Mouse (Mus musculus) liver, adult 2 months (tissue): ENCODE measurements around the gene Ptprh. TPM values are rescaled to one million over a fixed set of nuclear protein-coding genes. Genes with fewer than 3 reads are reported as not detected.

Experiments
- DNase-seq: peaks from one replicate; pipeline ENCODE4 v3.0.0-alpha.2; 2011; ENCODE audit warnings: low read depth, low spot score; ENCODE audit errors: extremely low read depth
- H3K27ac ChIP-seq: fragments of 200-500 bp; replicated peaks from 2 replicates; pipeline ENCODE4 v1.5.1; 2012; ENCODE audit warnings: low read depth, mild to moderate bottlenecking, control low read depth, inconsistent platforms, low read length; ENCODE audit not compliant: insufficient read depth
- H3K27me3 ChIP-seq: fragments of 200-500 bp; 2 replicates; pipeline ENCODE4 v1.6.1; 2012; ENCODE audit warnings: mild to moderate bottlenecking, moderate library complexity, low read length, inconsistent platforms; ENCODE audit not compliant: control insufficient read depth, insufficient read depth
- H3K36me3 ChIP-seq: fragments of 200-500 bp; 2 replicates; pipeline ENCODE4 v1.6.1; 2012; ENCODE audit warnings: low read length, inconsistent platforms; ENCODE audit not compliant: control insufficient read depth, insufficient read depth
- H3K4me1 ChIP-seq: fragments of 200-500 bp; 2 replicates; pipeline ENCODE4 v1.6.1; 2011; ENCODE audit warnings: low read length; ENCODE audit not compliant: control insufficient read depth, insufficient read depth
- H3K4me3 ChIP-seq: fragments of 200-500 bp; 2 replicates; pipeline ENCODE4 v1.5.1; 2011; ENCODE audit warnings: low read depth, mild to moderate bottlenecking, control low read depth, low read length, moderate library complexity; ENCODE audit not compliant: insufficient read depth
- H3K79me2 ChIP-seq: fragments of 200-500 bp; 2 replicates; pipeline ENCODE4 v1.6.1; 2012; ENCODE audit warnings: inconsistent platforms, mild to moderate bottlenecking, low read length, moderate library complexity; ENCODE audit not compliant: control insufficient read depth, insufficient read depth
- H3K9ac ChIP-seq: fragments of 200-500 bp; 2 replicates; pipeline ENCODE4 v1.6.1; 2012; ENCODE audit warnings: low read depth, mild to moderate bottlenecking, control low read depth, inconsistent platforms, low read length
- CTCF ChIP-seq: fragments of 200-500 bp; IDR thresholded peaks from 2 replicates; pipeline ENCODE4 v1.5.1; 2011; ENCODE audit warnings: low read depth, low read length, control low read depth
- POLR2A ChIP-seq: fragments of 200-500 bp; IDR thresholded peaks from 2 replicates; pipeline ENCODE4 v1.6.1; 2011; ENCODE audit warnings: low read length, control low read depth; ENCODE audit not compliant: insufficient read depth; ENCODE audit errors: extremely low read depth
- WGBS: fragments of 180-500 bp; shearing (Covaris S2); methylation state at CpG from one replicate; pipeline ENCODE4 v1.1.7; 2018; 5-methylcytosine and 5-hydroxymethylcytosine counted together
- polyA plus RNA-seq: library from polyadenylated mRNA; depleted of rRNA; stranded (reverse); fragments of >200 nt; gene quantifications from 2 replicates; pipeline ENCODE4 v1.2.3, GENCODE M21; 2012; rRNA removed
- total RNA-seq: library from RNA; depleted of rRNA; stranded (reverse); fragments of >200 nt; gene quantifications from 2 replicates; pipeline ENCODE4 v1.2.3, GENCODE M21; 2014; rRNA removed

The Ptprh gene
- total and polyA plus RNA-seq, 2 experiments = 0.18 TPM; not detected in 1

DNA sequence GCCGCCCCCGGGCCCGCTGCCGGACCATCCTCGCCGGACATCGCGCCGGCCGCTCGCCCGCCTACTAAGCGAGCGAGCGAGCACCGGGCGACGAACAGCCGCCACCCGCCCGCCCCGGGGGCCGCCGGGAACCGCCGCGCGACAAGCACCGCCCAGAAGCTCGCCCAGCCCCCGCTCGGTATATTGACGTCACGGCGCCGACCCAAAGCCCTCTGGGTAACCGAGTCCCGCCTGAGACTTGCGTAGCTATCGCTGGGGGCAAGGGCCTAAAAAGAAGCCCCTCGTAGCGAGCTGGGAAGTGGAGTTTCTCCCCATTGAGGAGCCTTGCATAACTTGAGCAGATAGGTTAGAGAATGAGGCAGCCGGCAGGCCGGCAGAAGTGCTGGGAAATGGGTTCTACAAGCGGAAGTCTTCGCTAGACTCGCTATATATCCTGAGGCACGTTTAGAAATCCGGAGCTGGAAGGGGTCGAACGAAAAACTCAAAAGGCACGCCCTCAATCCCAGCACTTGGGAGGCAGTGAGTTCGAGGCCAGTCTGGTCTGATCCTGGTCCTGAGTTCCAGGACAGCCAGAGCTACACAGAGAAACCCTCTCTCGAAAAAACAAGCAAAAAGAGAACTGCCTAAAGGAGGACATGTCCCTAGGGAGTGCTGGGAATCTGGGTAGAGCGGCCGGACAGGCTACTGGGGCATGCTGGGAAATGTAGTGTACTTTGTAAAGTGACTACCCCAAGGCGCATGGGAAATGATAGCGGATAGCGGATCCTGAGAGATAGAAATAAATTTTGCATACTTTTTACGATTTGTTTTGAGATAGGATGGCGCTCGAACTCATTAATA lies 102.1 kb downstream of the Ptprh start, which contains the start of gene Ppp1r12c:
Ppp1r12c (minus strand) TSS at position 123 of the 840 bp plus-strand sequence.
- TF ChIP-seq POLR2A (peak; percentile 45; the same call in 1 of the 2 replicates), CTCF (no peak)
- peak within 1 kb of the TSS; percentile 91 for H3K9ac ChIP-seq
- no peaks in the 10 kb centered on the region for H3K36me3 ChIP-seq
- H3K4me1 ChIP-seq = peaks cover 10% of the 10 kb centered on the region
- H3K4me3 ChIP-seq = peak within 1 kb of the TSS; percentile 97
- 1% methylated on average over 62 of the region's 62 CpGs for WGBS
- H3K27me3 ChIP-seq = no peaks in the 10 kb centered on the region
- peak; percentile 86 for DNase-seq
- peaks cover 27% of the 10 kb centered on the region for H3K79me2 ChIP-seq
- peak within 1 kb of the TSS; percentile 90 for H3K27ac ChIP-seq

DNA sequence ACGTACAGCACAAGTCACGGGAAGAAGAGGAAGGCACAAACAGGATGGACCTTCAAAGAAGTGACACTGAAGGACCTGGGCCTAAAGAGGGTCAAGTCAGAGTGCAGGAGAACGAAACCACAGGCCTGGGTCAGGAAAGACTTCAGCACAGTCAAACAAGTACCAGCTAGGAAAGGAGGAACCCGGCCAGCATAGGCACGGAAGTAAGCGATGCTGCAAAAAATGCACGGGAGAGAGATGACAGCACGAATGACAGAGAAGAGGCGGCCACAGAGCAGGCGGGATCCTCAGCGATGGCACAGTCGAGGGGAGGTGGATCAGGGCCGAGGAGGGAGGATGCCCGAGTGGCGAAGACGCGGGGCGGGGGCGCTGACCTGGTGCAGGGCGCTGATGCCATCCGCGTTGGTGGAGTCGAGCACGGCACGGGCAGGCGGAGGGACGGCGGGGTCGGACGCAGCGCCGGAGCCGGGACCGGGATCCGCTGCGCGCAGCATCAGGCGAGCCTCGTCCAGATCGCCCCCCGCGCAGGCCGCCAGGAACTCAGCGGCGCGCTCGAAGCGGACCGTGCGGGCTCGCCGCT lies 102.9 kb downstream of the Ptprh start:
- peak; percentile 24 for DNase-seq
- H3K27me3 ChIP-seq = no peaks in the 10 kb centered on the region
- H3K4me1 ChIP-seq = peaks cover 10% of the 10 kb centered on the region
- H3K9ac ChIP-seq = peak overlapping the region; percentile 91
- H3K36me3 ChIP-seq = no peaks in the 10 kb centered on the region; the same call in 1 of the 2 replicates
- peaks cover 32% of the 10 kb centered on the region for H3K79me2 ChIP-seq
- peak overlapping the region; percentile 97 for H3K4me3 ChIP-seq
- WGBS = under 1% methylated on average over 52 of the region's 52 CpGs
- TF ChIP-seq CTCF (no peak), POLR2A (no peak)
- peak overlapping the region; percentile 20 for H3K27ac ChIP-seq

DNA sequence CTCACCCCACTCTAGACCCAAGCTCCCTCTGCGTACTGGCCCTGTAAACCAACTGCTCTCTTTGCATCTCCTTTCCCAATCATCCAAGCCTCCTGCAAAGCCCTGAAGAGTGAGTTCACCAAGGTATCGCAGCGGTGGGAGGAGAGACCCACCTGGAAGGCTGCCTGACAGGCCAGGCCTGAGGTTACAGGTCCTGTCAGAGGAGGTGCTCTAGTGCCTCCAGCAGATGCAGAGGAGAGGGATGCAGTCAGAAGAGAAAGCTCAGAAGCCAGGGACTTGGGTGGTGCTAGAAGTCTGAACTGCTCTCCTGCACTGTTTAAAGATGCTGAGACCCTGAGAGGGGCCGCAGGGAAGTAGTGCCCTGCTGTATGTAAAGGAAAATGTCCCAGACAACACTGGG lies 104.8 kb downstream of the Ptprh start:
- Histone ChIP-seq H3K27ac (no peak overlapping the region), H3K79me2 (peaks cover 32% of the 10 kb centered on the region), H3K4me1 (peaks cover 10% of the 10 kb centered on the region), H3K27me3 (no peaks in the 10 kb centered on the region), H3K9ac (0 out of 2 replicates have a peak overlapping the region, but pooled peaks have one; percentile 1), H3K4me3 (no peak overlapping the region), H3K36me3 (no peaks in the 10 kb centered on the region; the same call in 1 of the 2 replicates)
- no peak for DNase-seq
- WGBS = 89% methylated on average over 4 of the region's 4 CpGs
- TF ChIP-seq CTCF = no peak
- no peak for TF ChIP-seq POLR2A

Other genes starting within 250 kb of the Ptprh start
- gene Gp6, start 206.3 kb downstream of the Ptprh start, total RNA-seq = 0.07 TPM in 1 of 2 replicates, not detected in the other
- not detected in 2 replicates for gene Gp6, start 206.3 kb downstream of the Ptprh start, polyA plus RNA-seq
- 5.5 and 6.5 TPM in 2 replicates for gene Rdh13, start 158.4 kb downstream of the Ptprh start, total RNA-seq
- 6.5 and 6.8 TPM in 2 replicates for gene Rdh13, start 158.4 kb downstream of the Ptprh start, polyA plus RNA-seq
- 2.9 and 6.5 TPM in 2 replicates for gene Eps8l1, start 143.4 kb downstream of the Ptprh start, total RNA-seq
- 0.05 and 1.4 TPM in 2 replicates for gene Eps8l1, start 143.4 kb downstream of the Ptprh start, polyA plus RNA-seq
- 21.2 and 21.8 TPM in 2 replicates for gene Ppp1r12c, start 102.4 kb downstream of the Ptprh start, total RNA-seq
- 13.4 and 22.2 TPM in 2 replicates for gene Ppp1r12c, start 102.4 kb downstream of the Ptprh start, polyA plus RNA-seq
- gene Tnnt1, start 87.7 kb downstream of the Ptprh start, total RNA-seq = 1.2 and 2.9 TPM in 2 replicates
- gene Tnnt1, start 87.7 kb downstream of the Ptprh start, polyA plus RNA-seq = 0.20 and 0.61 TPM in 2 replicates
- 0.54 TPM in 1 of 2 replicates, not detected in the other for gene Tnni3, start 79.8 kb downstream of the Ptprh start, total RNA-seq
- gene Tnni3, start 79.8 kb downstream of the Ptprh start, polyA plus RNA-seq = 0.76 and 0.82 TPM in 2 replicates
- 0.09 TPM in 1 of 2 replicates, not detected in the other for gene Dnaaf3, start 71.6 kb downstream of the Ptprh start, total RNA-seq
- 0.24 and 0.44 TPM in 2 replicates for gene Dnaaf3, start 71.6 kb downstream of the Ptprh start, polyA plus RNA-seq
- not detected in 2 replicates for gene Syt5, start 56.5 kb downstream of the Ptprh start, total RNA-seq
- not detected in 2 replicates for gene Syt5, start 56.5 kb downstream of the Ptprh start, polyA plus RNA-seq
- 39.5 and 55.7 TPM in 2 replicates for gene Tmem86b, start 27.4 kb upstream of the Ptprh start, total RNA-seq
- gene Tmem86b, start 27.4 kb upstream of the Ptprh start, polyA plus RNA-seq = 404 and 475 TPM in 2 replicates
- gene Ppp6r1, start 55.0 kb upstream of the Ptprh start, total RNA-seq = 47.6 and 54.2 TPM in 2 replicates
- gene Ppp6r1, start 55.0 kb upstream of the Ptprh start, polyA plus RNA-seq = 77.5 and 79.2 TPM in 2 replicates
- 18.2 and 25.5 TPM in 2 replicates for gene Hspbp1, start 81.0 kb upstream of the Ptprh start, total RNA-seq
- gene Hspbp1, start 81.0 kb upstream of the Ptprh start, polyA plus RNA-seq = 27.3 and 30.6 TPM in 2 replicates
- 0.07 and 0.09 TPM in 2 replicates for gene Brsk1, start 86.6 kb upstream of the Ptprh start, total RNA-seq
- 0.27 and 0.40 TPM in 2 replicates for gene Brsk1, start 86.6 kb upstream of the Ptprh start, polyA plus RNA-seq
- 0.07 and 0.28 TPM in 2 replicates for gene Tmem150b, start 121.2 kb upstream of the Ptprh start, total RNA-seq
- gene Tmem150b, start 121.2 kb upstream of the Ptprh start, polyA plus RNA-seq = 0.19 and 0.44 TPM in 2 replicates
- gene Kmt5c, start 136.1 kb upstream of the Ptprh start, total RNA-seq = 7.8 and 9.5 TPM in 2 replicates
- gene Kmt5c, start 136.1 kb upstream of the Ptprh start, polyA plus RNA-seq = 23.5 and 35.1 TPM in 2 replicates
- gene Cox6b2, start 149.1 kb upstream of the Ptprh start, total RNA-seq = not detected in 2 replicates
- 0.67 and 1.3 TPM in 2 replicates for gene Cox6b2, start 149.1 kb upstream of the Ptprh start, polyA plus RNA-seq
- gene Fam71e2, start 167.3 kb upstream of the Ptprh start, total RNA-seq = not detected in 2 replicates
- not detected in 2 replicates for gene Fam71e2, start 167.3 kb upstream of the Ptprh start, polyA plus RNA-seq
- gene Il11, start 178.8 kb upstream of the Ptprh start, total RNA-seq = not detected in 2 replicates
- 0.09 TPM in 1 of 2 replicates, not detected in the other for gene Il11, start 178.8 kb upstream of the Ptprh start, polyA plus RNA-seq
- gene Tmem190, start 178.9 kb upstream of the Ptprh start, total RNA-seq = not detected in 2 replicates
- not detected in 2 replicates for gene Tmem190, start 178.9 kb upstream of the Ptprh start, polyA plus RNA-seq
- gene Tmem238, start 185.6 kb upstream of the Ptprh start, total RNA-seq = 16.4 and 17.3 TPM in 2 replicates
- gene Tmem238, start 185.6 kb upstream of the Ptprh start, polyA plus RNA-seq = 73.2 and 92.1 TPM in 2 replicates
- gene Rpl28, start 188.8 kb upstream of the Ptprh start, total RNA-seq = 58.4 and 69.2 TPM in 2 replicates
- 211 and 226 TPM in 2 replicates for gene Rpl28, start 188.8 kb upstream of the Ptprh start, polyA plus RNA-seq
- gene Ube2s, start 208.5 kb upstream of the Ptprh start, total RNA-seq = 22.4 and 24.2 TPM in 2 replicates
- gene Ube2s, start 208.5 kb upstream of the Ptprh start, polyA plus RNA-seq = 45.9 and 74.3 TPM in 2 replicates
- gene Shisa7, start 240.7 kb upstream of the Ptprh start, total RNA-seq = under 0.01 TPM in 1 of 2 replicates, not detected in the other
- gene Shisa7, start 240.7 kb upstream of the Ptprh start, polyA plus RNA-seq = 0.02 and 0.12 TPM in 2 replicates